Mouse (Mus musculus): Measurements from ENCODE around the gene E130218I03Rik.
A peak's percentile ranks its signal among the peaks of the same experiment; 100 is the strongest.

The E130218I03Rik gene

DNA sequence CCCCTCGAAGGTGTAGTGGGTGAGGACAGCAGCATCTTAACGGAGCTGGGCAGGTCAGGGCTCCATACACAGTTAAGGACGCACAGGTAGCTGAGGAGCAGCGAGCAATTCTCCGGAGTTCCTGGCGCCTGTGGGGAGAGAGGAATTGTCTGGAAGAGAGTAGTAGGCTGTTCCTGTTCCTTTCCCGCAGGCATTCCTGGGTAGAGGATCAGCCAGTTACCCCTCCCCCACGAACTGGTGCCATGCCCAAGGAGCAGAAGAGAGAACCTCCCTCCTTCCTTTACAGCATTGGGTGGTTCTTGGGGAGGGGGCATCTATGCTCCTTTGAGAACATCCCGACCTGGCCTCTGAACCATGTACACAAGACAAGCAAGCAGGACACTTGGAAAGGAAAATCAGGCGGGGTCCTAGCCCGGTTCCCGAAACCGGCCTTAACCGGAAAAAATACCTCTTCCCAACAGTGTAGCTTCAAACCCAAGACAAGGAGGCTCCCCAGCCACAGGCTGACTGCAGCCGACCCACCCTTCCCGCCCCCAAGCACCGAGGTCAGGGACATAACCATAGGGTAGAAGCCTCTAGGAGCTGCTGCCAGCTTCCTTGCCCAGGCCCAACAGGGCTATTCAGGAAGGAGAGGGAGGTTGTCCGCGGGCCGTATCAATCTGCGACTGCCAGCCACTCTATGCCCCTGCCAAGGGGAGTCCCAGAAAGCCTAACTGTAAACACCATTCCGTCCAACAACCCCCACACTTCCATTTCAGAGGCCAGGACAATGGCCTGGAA, 8.9 kb downstream of the E130218I03Rik start:
- DNase-seq (ENCODE audit: low read depth), result no peak

DNA sequence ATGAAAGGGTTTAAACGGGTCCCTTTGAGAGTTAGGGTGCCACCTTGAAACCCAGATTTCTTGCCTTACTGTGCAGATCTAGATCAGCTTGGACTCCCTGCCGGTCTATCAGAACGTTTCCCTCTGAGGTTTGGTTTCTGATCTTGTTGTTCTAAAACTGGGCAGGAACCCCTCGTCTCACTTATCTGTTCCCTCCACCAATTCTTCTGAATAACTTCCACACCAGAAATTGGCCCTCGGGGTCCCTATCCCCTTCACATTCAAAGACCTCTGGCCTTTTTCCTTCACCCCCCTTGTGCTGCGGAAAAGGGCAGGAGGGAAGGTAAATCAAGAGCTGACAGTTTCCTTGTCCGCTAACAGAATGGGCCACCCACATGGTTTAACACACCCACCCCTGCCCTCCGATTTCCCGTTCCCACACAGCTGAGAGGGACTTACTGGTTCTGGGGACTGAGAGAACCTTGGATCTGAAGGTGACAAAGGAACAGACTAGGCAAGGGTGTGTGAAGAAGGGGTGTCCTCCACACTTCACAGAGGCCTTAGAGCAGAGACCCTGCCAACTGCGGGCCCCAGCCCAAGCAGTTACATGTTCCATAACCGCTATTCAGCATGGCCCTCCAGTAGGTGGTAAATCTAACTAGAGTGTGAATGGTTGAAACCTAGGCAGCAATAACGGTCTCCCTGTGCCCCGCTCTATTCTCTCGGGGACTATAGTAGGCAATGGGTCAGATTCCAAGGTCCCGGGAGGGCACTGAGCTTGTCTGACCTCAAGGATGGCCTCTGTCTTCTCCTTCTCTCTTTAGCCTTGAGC, 9.7 kb downstream of the E130218I03Rik start:
- DNase-seq (ENCODE audit: low read depth), result no peak

DNA sequence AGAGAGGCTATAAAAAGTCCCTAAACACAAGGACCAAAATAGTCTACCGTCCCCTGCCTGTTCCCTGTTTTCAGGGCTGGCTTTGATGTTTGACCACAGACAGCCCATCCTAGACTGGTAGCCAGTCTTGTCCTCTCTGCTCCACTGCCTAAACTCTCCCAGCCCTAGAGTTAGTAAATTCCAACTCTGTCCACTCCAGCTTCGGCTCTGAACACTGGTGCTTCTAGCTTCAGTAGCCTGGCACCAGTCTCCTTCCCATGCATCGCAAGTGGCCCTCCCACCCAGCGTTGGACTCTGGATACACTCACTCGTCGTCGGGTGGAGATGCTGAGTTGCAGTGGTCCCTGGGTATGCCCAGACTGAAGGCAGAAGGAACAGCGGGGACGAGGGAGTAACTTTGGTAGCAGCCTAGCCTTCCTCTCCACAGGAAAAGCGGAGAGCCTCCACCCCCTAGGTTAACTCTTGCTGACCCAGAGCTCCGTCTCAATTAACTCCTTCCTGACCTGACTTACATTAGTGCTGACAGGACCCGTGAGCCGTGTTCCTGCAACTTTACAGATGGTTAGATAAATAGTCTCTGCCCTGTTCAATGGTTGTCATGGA, 10.4 kb downstream of the E130218I03Rik start, which contains the start of gene Grrp1:
Grrp1 (minus strand) TSS at position 385 of the 603 bp plus-strand sequence.
- DNase-seq (ENCODE audit: low read depth), result no peak

DNA sequence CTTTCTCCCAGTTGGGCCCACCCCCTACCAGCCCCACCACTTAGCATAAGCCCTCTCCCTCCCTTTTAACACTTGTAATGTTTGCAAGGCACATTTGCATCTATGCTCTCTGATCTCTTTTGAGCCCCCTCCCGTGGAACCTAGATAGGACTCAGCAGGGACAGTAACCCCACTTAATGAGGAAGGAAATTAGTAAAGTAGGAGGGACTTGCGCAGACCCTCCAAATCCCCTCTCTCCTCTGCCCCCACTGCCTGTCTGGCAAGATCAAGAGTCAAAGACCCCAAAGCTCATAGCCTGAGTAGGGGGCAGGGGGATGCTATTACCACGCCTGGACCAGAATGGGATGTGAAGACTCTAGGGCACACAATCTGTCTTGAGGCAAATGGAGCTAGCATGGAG, 11.4 kb downstream of the E130218I03Rik start:
- no peak for DNase-seq (ENCODE audit: low read depth)

DNA sequence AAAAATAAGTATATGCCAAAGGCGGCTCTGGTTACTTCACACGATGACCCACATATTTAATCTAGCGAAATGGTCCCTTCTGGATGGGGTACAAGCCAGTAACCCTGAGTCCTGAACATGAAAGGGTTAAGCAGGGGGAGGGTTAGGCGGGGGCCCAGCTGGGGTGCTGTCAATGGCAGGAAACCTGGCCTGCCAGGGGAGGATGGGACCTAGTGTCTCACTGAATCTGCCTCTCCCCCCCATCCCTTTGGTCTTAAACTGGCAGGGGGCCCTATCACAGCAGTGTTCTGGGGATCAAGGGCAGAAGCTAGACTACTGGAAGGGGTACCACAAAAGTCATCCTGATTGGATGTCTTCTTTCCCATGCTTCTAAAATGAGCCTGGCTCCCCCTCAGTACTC, 12.4 kb downstream of the E130218I03Rik start:
- DNase-seq (ENCODE audit: low read depth), result no peak

DNA sequence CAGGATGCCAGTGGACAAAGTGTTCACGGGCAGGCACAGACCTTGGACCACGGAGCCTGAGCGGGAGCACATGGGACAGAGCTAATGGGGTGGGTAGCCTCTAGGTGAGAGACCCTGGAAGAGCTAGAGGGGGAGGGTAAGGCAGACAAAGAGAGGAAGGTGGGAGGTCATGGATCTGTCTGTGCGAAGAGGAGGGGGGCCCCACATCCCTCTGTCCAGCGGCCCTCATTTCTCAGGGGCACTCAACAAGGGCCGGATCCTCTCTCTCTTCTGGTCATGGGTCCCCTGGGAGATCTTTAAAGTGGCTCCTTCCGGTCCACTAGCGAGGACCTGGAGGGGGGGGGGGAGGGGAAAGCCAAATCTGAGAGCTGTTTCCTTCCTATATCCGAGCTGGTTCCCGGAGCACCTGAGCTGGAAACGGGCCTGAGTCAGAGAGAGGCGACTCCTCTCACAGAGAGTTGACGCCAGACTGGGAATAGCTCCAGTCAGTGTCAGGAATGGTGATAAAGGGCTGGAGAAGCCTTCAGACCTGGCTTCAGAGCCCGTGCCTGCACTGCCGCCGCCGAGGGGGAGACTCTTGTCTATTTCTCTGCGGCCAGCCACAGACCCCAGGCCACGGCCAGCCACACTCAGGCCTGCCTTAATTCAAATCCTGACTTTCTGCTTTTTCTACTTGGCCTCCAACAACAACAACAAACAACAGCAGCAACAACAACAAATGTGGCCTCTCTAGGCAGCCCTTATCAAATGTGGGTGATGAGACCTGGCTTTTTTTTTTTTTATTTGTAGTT, 13.1 kb downstream of the E130218I03Rik start:
- DNase-seq (ENCODE audit: low read depth), result no peak

DNA sequence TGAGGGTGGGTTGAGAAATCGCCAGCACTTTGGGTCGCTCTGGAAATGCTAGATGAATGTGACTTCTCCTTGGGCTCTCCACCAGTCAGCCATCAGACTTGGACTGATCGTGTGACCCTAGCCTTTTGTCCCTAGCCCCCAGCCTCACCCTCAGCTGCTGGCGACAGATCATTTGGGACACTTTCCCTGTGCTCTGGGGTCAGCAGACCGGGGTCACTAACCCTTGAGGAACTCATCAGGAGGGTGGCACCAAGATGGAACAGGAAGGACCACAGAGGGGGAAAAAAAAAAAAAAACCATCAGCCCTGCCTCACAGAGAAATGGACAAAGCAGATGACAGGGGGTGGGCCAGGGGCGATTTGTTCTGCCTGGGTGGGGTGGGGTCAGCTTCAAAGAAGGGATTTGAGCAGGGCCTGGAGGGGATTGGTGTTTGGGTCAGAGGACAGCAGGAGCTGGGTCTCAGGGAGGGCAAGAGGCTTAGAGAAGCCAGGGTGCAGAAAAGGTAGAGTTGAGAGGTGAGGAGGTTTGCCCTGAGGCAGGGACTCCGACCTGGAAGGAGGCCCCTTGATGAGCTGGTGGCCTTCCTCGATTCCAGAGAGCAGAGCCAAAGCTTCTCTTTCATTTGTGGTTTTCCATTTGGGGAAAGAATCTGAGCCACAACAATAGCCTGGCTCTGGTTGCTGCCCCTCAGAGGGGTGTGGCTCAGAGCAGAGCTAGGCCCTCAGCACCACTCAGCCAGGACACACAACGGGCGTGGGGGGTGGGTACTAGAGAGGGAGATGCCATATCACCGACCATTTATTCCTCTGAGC, 13.9 kb downstream of the E130218I03Rik start:
- no peak for DNase-seq (ENCODE audit: low read depth)

DNA sequence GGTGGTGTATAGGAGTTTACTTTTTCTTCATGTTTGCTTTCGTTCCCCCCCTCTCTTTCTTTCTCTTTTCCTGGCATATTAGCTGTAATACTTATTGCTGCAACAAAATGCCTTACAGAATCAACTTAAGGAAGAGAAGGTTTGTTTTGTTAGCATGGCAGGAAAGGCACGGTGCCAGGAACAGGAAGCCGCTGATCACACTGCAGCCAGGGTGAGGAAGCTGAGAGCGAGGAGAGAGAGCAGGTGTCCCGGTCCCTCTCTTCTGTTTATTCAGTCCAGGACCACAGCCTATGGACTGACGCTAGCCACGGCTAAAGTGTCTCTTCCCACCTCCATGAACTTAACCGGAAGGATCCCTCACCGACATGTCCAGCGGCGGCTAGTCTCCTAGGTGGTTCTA, 14.9 kb downstream of the E130218I03Rik start:
- DNase-seq (ENCODE audit: low read depth), result no peak

DNA sequence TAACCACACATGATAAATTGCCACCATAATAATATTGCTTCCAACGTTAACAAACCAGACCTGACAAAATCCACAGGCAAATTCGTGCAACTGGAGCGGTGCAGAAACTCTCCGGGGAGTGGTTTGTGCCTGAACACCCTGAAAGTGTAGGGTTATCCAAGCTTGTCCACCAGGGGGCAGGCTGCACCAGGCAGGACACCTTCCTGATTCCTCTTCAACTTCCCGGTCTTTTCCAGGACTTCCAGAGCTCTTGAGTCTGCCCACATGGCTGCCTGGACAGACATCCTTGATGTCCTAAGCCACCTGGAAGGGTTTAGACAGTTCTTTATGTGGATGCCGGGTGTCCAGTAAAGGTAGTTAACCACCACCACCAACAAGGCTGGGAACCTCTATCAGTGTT, 19.7 kb downstream of the E130218I03Rik start:
- peak; percentile 70 for DNase-seq (ENCODE audit: low read depth)

DNA sequence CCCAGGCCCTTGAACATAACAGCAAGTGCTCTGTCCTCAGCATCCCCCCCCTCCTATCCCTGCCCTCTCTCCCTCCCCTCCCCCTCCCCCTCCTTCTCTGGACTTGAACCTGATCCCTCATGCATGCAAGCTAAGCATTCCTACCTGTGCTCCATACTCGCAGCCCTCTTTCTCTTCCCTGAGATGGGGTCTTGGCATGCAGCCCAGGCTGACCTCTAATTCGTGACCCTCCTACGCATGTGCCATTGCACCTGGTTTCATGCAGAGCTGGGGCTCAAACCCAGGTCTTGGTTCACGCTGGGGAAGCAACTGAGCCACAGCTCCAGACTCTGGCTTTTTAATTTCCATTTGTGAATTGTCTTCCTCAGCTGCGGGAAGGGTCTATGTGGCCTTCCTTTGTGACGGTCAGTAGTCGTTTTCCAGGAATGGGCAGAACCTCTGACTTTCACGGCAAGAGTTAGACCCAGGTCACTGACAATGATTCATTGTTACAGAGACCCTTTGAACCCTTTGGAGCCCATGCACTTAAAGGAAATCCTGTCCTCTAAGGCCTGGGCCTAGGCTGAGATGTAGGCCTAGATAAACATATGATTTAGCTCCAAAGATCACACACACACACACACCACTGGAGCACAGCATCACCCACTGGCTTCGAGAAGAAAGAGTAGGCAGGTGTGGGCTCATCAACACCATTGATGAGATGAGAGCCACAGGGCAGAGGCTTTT, 22.6 kb downstream of the E130218I03Rik start:
- DNase-seq (ENCODE audit: low read depth), result no peak

DNA sequence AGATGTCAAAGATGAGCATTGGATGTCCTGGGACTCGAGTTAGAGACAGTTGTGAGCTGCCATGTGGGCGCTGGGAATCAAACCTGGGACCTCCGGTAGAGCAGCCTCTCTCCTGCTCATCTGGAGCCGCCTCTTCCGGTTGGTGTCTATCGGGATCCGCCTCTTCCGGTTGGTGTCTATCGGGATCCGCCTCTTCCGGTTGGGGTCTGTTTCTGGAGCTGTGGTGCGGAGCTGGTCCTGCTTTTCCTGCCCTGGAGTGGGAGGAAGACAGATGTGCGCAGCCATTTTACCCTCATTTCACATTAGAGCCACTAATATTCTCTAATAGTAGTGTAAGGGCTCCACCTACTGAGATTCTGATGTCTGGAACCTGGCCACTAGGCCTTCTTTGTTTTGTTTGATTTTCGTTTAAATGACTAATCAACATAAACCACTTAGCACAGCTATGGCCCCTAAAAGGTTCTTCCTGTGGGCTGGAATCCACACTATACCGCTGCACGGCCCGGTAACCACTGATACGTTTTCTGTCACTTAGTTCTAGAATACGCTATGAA, 24.7 kb downstream of the E130218I03Rik start:
- DNase-seq (ENCODE audit: low read depth), result no peak

DNA sequence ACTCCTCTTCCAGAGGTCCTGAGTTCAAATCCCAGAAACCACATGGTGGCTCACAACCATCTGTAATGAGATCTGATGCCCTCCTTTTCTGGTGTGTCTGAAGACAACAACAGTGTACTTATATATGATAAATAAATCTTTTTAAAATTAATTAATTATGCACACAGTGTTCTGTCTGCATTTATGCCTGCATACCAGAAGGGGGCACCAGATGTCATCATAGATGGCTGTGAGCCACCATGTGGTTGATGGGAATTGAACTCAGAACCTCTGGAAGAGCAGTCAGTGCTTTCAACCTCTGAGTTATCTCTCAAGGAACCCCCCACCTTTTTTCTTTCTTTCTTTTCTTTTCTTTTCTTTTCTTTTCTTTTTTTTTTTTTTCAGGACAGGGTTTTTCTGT, 26.2 kb downstream of the E130218I03Rik start:
- peak; percentile 71 for DNase-seq (ENCODE audit: low read depth)

DNA sequence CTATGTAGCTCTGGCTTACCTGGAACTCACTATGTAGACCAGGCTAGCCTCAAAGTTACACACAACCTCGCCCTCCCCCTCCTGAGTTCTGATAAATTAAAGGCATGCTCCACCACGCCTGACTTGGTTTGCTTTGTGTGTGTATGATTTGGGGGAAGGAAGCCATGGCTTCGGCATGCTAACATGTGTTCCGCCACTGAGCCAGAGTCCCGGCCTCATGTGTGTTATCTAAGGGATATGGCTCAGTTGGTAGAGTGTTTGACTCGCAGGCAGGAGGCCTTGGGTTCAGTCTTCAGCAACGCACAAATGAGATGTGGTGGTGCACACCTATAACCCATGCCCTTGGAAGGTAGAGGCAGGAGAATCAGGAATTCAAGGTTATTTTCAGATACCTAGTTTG, 28.5 kb downstream of the E130218I03Rik start:
- DNase-seq (ENCODE audit: low read depth), result no peak

DNA sequence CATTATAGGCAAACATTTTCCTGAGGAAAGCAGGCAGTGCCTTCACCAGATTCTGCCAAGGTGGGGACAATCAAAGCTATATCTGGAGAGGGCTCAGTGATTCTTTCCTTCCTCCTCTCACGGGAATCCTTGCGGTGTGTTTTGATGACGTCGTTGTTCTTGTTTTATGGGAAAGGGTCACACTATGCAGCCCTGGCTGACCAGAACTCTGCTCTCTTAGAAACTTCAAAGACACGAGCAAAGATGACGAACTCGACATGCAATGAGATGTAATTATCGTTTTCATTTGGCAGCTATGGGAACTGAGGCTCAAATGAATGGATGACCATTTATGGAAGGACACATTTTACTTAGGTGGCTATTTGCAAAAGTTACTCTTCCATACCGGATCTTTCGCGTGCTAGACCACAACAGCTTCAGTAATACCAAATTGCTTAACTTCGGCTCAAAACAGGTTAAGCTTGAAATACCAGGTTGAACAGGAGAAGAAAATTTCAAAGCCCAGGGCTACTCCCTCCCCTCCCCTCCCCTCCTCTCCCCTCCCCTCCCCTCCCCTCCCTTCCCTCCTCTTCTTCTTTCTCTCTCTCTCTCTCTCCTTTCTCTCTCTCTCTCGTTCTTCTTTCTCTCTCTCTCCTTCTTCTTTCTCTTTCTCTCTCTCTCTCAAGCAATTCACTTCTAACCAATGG, 29.4 kb downstream of the E130218I03Rik start:
- DNase-seq (ENCODE audit: low read depth), result peak; percentile 65

DNA sequence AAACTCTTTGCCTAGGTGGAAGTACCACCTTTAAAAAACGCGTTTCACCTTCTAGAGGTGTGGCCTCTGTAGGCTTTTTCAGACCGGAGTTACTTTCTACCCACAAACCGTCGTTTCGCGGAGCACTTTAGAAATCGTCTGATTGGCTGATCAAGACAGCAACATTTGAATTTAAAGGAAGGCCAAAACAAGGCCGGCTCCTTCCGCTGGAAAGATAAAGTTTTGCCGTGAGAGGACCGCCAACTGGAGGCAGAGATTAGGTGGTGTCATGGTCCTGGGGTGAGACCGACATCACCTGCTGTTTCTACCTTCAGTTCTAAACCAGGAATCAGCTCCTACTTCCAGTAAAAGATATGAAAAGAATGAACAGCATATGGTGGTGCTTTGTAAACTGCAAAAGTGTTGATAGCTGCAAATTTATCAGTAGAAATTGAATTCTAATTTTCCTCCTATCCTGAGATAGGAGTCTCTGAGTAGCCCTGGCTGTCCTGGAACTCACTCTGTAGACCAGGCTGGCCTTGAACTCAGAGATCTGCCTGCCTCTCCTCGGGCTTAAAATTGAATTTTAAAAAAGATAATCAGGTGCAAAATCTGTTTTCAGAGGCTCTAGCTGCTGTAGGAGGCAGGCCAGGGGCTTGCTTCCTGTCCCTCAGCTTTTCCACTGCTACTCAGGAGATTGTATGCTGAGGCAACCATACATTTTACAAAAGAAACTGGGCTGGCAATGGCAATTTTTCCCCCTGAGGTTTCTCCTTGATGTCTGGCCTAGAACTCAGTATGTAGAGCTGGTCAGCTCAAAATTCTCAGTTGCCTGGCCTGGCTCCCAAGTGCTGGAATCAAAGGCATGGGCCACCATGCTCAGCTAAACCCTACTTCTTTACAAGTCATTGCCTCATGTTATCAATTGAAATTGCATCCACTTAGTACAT, 30.2 kb downstream of the E130218I03Rik start:
- peak; percentile 96 for DNase-seq (ENCODE audit: low read depth)

DNA sequence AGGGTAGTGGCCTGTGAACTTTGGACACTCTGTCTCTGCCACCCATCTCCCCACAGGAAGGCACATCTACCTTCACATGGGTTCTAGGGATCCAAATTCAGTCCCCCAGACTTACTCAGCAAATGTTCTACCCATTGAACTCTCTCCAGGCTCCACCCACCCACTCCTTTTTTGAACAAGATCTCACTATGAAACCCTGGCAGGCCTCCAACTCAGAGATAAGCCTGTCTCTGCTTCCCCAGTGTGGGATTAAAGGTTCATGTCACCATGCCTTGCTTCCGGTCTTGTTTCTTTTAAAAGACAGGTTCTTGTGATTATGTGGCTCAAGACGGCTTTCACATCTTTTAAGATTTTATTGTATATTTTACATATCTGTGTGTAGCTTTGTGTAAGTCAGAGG, 41.5 kb downstream of the E130218I03Rik start:
- no peak for DNase-seq (ENCODE audit: low read depth)

DNA sequence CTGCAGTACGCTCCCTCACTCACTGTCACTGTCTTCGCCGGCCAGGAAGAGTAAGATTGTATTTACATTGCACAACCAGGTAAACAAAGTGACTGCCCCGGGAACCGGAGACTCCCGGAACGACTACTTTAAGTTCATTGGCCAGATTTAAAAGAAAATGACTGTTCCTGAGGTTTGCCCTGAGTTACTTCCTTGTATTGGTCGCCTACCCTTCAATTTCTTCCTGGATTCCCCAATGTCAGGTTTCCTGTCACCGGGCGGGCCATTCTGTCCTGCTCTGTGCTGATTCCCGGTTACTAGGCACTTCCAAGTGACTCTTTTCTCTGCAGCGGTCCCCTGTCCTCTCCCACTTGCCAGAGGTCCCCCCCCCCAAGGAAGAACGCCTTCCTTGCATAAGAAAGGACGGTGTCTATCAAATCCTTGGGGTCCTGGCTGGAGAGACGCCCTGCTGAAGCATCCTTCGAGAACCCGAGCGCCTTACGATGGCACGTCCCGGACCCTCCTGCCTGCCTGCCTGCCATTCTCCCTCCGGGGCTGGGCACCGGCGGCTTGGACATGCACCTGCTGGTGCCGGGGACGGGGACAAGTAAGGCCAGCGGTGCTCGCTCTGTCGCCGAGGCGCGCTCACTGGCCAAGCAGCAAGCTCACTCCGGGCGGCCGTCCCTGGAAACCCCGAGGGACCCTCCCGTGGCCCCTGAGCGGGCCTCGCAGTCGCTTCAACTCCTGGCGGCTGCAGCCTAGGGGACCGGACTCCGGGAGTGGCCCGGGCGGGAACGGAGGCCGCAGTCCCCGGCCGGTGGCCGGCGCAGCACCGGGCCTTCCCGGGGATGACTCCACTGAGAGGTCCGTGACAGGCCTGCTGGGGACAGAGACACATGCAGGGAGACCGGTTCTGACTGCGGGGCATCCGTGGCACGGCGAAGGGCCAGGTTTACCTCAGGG, 43.0 kb downstream of the E130218I03Rik start:
- DNase-seq (ENCODE audit: low read depth), result peak; percentile 54

All from induced T-regulatory cell, adult 2 months (primary cell).